Mouse (Mus musculus): ENCODE measurements around the gene Opn1sw.
"Not testable (repeated sequence)": the region's sequence is repeated elsewhere in the genome, so short reads cannot be mapped to it uniquely, and the experiment has no call there.

Opn1sw gene

DNA sequence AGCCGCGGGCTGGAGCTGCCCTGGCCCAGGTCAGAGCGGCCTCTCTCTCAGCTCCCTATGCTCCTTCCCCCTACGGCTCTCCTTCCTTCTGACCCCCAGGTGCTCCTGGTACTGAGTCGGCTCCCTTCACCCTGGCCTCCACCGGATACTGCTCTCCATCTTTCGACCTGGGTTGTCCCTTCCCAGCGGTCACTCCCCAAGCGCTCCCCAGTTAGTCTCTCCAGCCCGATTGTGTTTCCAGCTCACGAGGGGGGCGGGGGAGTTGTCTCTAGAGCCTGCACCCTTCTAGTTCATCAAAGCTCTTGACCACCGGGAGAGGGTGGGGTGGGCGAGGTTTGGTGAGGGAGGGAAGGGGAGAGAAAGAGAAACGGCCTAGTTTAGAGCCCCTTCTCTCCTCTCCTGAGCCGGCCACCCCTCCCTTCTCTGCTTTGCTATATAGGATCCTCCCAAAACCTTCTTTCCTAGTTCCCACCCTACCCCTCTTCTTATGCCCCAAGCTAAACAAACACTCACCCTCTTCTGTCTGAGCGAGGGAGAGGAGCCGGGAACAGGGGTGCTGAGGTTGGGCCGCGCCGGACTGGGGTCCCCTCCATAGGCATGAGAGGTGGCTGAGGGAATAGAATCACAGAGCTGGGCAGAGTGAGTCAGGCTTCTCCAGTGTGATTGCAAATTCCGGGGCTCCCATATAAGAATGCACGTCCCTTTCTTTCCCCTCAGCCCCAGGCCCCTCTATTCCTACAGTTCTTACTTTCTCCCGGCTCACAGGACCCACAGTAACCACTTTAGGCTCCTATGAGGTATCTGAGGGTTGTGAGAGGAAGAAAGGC lies 8.7 kb upstream of the Opn1sw start:
- no peak for DNase-seq (ENCODE audit: extremely low spot score, low spot score)

DNA sequence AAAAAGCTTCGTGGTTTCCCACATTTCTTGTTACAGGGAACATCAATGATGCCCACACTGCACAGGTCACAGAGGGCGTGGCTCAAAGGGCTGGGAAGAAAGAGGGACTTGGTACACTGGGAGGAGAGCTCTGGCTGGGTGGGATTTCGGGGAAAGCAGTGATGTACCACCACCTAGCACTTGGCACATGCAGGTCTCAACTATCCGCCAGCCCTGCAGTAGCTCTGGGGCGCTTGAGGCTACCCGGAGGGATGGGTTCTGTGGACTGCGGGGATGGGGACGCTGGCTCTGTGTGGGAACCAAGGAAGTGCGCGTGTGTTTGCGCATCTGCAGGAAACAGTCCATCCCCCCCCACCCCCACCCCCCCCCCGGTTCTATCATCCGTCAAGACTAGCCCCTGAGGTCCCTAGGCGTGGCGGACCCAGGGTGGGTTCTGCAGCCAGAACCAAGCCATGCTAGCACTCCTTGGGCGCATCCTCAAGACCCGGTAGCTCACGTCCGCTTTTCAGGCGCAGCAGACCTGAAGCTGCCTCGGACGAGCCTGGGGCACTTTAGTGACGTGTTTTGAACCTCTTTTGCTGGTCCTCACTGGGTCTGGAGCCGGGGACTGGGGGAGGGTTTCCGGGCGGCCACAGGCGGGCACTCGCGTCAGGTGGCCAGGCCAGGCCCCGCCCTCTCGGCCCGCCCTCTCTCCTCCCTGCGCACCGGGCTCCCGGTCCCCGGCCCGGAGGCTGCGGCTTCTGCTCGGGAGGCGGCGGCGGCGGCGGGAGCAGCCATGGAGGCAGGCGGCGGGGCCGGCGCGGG lies 7.8 kb upstream of the Opn1sw start, which contains the start of gene Ccdc136:
Gene Ccdc136 (plus strand): TSS at position 400 of the 804 bp plus-strand sequence.
- peak; percentile 81 for DNase-seq (ENCODE audit: extremely low spot score, low spot score)

DNA sequence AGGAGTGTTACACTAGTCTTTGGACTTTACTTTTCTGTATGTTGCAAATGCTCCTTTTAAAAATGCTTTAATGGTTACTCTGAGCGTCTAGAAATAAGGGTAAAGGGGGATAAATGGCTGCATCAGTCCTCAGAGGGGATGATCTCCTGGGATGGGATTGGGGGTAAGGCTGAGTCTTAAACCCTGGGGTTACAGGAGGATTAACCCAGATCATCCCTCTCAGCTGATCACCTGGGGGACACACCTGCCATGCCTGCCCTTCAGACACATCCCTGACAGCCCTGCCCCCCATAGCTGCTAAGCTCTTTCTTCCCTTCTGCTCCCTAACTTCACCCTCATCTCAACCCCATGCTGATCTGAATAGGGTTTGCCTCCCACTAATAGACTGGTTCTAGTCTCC lies 6.0 kb upstream of the Opn1sw start:
- DNase-seq (ENCODE audit: extremely low spot score, low spot score) = no peak

DNA sequence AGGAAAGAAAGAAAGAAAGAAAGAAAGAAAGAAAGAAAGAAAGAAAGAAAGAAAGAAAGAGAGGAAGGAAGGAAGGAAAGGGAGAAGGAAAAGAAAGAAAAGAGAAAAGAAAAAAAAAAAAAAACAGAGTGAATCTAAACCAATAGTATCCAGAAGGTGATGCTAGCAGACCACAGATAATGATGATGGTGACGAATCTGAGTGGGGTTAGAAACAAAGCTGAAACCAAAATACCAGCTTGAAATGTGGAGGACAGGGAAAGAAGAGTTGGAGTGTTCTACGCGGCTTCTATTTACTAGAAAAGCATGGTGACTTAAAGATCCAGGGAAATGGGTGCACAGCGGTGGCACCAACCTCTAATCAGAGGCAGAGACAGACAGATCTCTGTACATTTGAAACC lies 3.5 kb upstream of the Opn1sw start:
- DNase-seq (ENCODE audit: extremely low spot score, low spot score) = no peak

DNA sequence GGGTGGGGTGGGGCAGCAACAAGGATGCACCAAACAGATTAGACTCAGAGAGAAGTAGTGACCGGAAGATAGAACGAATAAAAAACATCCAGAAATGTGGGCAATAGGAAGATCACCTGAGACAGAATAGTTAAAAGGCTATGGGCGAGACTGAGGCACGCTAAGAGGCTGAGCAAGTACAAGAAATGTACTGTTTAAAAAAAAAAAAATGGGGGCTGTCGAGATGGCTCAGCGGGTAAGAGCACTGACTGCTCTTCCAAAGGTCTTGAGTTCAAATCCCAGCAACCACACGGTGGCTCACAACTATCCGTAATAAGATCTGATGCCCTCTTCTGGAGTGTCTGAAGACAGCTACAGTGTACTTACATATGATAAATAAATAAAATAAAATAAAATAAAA lies 3.0 kb upstream of the Opn1sw start:
- DNase-seq (ENCODE audit: extremely low spot score, low spot score) = not testable (repeated sequence)

DNA sequence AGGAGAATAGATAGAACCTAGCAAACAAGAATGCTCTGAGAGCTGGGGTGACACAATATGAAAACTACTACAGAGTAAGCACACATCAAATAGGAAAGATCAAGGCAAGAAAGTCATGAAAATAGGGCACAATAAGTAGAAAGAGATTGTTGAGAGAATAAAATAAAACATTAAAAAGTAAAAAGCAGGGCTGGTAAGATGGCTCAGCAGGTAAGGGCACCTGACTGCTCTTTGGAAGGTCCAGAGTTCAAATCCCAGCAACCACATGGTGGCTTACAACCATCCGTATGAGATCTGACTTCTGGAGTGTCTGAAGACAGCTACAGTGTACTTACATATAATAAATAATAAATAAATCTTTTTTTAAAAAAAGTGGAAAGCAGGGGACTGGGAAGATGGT lies 2.2 kb upstream of the Opn1sw start:
- not testable (repeated sequence) for DNase-seq (ENCODE audit: extremely low spot score, low spot score)

DNA sequence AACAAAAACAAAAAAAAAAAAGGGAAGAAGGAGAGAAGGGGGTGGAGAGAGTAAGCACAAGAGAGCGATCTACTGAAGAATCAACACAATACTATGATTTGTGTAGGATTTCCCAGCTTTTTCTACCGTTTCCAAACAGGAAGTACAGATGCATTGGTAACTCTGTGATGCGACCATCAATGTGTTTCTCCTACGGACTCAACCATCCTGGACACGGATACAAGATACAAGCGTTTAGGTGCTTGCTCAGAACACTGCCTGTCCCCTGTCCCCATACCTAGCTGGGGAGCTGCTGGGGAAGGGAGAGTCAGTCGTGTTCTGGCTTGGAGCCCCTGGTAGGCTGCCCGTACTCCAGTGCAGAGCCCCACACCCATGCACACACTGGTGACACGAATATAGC lies 1.2 kb upstream of the Opn1sw start:
- no peak for DNase-seq (ENCODE audit: extremely low spot score, low spot score)

DNA sequence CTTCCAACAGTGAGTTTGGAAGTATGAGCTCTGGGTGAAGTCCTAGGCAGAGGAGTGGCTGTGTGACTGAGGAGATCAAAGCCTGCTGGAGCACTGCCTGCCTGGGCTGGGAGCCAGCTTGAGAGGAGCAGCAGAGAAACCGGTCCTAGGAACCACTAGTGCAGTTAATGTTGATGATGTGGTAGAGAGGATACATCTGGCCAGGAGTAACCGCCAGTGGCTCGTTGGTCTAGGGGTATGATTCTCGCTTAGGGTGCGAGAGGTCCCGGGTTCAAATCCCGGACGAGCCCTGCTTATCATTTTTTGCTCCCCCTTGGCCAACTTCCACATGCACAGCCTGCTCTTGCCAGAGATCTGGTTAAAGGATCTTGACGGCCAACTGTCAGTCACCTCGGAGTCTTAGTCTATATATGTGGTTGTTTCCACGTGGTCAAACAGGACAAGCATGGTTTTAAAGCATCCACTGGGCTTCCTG lies 375 bp upstream of the Opn1sw start:
- peak; percentile 49 for DNase-seq (ENCODE audit: extremely low spot score, low spot score)

DNA sequence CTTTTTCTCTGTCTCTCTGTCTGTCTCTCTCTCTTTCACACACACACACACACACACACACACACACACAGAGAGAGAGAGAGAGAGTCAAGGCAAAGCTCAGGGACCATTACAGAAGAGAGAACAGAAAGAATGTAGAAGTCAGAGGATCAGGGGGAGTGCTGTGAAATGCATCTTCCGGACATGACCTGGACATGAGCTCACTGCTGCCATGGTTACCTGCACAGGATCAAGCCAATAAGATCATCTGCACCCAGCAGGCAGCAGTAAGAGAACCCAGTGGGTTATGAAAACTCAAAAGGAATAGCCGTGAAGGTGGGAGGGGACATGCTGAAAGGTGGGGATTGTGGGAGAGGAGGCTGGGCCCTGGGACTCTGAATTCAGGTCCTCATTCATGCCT lies 5.8 kb downstream of the Opn1sw start:
- DNase-seq (ENCODE audit: extremely low spot score, low spot score) = no peak

DNA sequence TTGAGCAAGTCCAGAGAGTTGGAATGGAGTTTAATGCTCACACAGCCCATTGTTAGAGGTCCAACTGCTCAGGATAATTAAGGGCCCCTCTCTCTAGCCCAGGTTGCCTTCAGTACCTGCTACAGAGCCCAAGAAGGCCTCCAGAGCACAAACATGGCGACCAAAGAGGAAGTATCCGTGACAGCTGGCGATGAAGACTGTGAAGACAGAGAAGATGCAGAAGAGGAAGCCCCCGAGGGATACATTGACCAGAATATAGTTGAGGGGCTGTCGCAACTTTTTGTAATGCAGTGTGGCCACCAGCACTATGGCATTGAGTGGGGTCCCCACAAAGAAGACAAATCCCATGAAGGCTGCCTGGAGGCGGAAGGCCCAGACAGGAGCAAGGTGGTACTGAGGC lies 8.3 kb downstream of the Opn1sw start:
- no peak for DNase-seq (ENCODE audit: extremely low spot score, low spot score)

DNA sequence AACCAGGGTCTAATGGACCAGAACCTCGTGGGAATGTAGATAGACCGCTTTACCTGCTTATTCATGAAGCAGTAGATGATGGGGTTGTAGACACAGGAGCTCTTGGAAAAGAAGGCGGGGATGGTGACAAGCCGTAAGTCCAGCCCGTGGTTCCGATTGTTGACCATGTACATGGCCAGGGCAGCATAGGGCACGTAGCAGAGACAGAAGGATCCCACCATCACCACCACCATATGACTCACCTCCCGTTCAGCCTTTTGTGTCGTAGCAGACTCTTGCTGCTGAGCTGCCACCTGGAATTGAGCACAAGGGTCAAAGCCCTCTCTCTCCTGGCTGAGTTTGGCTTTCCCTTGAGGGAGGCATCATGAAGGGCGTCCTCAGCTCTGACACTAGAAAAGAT lies 9.6 kb downstream of the Opn1sw start:
- no peak for DNase-seq (ENCODE audit: extremely low spot score, low spot score)

DNA sequence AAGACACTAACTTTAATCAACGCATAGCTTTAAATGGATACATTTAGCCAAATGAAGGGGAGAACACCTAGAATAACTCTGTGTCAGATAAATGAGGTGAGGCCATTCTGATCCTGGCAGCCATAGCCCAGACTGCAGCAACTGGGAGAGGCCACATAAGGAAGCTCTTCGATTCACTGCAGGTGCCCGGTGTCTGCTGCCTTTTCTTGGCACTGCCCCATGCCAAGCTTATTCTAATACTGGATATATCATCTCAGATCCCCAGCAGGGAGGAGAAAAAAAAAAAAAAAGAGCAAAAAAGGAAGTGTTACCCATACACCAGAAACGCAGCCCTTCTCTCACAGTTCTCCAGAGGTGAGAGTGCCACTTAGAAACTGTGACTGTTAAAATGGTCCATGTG lies 10.9 kb downstream of the Opn1sw start:
- no peak for DNase-seq (ENCODE audit: extremely low spot score, low spot score)

DNA sequence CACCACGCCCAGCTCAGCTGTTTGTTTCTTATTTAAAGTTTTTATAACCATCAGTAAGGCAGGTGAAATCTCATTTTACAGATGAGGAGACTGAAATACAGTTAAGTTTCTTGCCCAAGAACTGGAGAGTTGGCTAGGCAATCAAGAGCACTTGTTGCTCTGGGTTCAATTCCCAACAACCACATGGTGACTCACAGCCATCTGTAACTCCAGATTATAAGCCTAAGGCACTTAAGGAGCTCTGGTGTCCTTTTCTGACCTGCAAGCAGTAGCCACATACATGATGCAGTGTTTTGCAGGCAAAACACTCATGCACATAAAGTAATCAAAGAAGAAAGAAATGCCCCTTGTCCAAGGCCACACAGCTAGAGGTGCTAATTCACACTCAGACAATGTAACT lies 23.0 kb downstream of the Opn1sw start:
- DNase-seq (ENCODE audit: extremely low spot score, low spot score) = no peak

DNA sequence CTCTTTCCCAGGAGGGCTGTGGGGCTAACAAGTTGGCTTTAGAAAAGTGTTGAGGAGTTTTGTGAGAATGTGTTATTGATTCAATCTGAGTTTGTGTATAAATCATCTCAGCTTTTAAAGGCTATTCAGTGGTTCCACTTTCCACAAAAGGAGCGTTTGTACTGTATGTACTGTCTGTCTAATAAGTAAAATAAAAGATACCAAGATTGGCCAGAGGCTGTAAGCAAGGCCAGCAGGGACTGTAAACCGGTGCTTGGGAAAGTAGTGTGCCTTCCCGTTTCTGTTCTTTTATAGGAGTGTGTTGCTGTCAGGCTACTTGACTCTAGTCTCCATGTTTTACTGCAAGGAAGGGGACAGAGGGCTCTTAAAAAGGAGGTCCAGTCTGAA lies 25.1 kb downstream of the Opn1sw start:
- no peak for DNase-seq (ENCODE audit: extremely low spot score, low spot score)

DNA sequence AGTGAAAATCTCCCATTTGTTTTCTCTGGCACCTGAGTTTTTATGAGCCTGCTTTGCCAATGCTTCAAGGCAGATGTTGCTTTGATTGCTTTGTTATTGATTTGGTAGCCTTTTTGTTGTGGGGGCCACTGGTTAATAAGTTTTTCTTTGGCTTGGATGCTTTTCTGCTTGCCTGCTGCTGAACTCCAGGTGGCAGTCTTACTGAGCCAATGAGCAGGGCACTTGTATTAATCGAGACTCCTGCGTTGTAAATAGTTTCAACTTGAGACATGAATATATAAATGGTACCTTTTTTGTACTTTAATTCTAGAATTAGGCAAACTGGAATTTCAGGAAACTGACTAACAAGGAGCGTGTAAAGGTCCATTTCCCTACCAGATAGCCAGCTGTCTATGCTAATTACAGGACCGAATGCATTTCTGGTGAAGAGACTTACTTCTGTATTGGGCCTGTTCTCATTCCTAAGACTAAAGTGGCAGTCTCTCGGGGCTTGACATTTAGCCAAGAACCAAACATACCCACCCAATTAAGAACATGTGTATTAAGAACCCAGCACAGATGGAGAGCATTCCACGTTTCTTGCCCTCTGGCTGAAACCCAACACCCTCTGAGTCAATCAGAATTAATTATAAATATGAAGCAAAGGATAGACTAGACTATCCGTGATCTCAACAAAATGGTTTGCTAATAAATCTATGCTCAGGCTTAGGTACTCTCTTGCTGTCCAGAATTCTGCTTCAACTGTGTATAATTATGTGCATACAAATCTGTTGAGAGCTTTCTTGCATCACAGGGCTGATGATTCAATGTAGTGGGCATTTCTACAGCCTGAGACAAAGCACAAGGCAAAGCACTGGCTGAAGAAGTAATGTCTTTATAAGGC lies 25.8 kb downstream of the Opn1sw start:
- DNase-seq (ENCODE audit: extremely low spot score, low spot score) = no peak

DNA sequence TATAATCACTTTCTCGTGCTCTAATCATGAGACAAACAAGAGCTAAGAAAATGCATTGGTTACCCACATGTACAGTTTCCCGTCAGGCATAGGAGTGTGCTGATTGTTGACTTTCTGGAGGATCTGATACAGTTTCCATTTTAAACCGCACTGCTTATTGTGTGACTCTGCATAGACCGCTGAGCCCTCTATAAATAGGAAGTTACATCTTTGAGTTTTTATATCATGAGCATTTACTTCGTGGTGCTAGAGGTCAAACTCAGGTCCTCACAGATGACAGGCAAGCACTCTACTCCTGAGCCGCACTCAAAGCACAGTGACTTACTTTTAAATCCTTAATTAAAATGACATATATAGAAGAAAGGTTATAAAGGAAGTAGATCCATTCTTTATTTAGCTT lies 28.1 kb downstream of the Opn1sw start:
- DNase-seq (ENCODE audit: extremely low spot score, low spot score) = no peak

DNA sequence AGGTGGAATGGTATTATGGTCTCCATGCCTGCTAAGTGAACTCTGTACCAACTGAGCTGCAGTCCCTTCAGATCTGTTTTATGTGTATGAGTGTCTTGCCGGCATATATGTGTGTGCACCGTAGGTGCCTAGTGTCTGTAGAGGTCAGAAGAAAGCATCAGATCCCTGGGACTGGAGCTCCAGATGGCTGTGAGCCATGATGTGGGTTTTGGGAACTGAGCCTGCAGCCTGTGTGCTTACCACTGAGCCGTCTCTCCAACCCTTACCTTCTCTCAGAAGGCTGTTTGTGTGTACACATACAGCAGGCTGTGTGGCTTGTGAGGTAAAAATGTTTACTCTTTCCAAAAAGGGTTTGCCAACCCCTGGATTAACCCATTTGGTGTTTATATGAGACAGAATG lies 28.9 kb downstream of the Opn1sw start:
- no peak for DNase-seq (ENCODE audit: extremely low spot score, low spot score)

DNA sequence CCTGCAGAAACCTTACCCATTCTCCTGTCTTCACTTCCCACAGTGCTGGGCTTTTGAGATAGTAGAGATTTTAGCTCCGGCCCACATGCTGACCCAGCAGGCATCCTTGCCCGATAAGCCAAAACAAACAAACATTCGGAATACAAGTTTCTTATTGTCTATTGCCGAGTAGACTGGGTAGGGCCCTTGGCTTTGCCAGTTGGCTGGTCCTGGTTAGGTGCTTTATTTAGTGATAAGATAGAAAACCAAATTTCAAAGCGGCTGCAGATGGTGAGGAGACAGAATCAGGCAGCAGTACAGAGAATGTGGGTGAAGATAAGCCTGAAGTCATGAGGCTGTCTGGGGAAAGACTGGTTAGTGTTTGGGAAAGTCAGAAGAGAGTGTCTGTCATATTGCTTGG lies 35.5 kb downstream of the Opn1sw start:
- no peak for DNase-seq (ENCODE audit: extremely low spot score, low spot score)

DNA sequence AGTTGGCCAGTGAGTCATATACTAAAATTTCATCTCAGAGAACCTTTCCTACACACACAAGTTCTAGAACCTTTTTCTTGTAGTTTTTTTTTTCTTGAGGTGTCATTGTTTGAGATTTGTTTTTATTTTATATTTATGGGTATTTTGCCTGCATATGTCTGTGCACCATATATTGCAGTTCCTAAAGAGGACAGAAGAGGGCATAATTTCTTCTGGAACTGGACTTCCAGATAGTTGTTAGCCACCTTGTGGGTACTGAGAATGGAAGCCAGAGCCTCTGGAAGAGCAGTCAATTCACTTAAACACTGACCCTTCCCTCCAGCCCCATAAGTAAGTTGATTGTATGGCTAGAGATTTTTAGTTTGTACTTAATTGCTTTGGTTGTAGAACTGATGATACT lies 36.7 kb downstream of the Opn1sw start:
- DNase-seq (ENCODE audit: extremely low spot score, low spot score) = no peak

DNA sequence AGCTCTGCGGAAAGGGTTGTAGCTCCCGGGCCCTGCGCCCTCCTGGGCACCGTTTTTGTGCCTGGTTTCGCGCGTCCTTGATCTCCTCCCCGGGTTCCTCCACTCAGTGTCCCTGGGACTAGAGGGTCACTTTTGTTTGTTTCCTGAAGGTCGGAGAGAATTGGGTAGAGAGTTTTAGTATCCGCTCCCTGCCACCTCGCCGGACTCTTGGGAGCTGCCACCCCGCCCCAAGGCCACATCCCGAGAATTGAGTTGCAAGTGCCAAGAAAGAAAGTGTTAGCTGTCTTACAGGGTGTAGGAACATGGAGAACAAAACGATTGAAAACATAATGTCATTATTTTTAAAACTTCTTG lies 39.9 kb downstream of the Opn1sw start:
- DNase-seq (ENCODE audit: extremely low spot score, low spot score) = no peak

DNA sequence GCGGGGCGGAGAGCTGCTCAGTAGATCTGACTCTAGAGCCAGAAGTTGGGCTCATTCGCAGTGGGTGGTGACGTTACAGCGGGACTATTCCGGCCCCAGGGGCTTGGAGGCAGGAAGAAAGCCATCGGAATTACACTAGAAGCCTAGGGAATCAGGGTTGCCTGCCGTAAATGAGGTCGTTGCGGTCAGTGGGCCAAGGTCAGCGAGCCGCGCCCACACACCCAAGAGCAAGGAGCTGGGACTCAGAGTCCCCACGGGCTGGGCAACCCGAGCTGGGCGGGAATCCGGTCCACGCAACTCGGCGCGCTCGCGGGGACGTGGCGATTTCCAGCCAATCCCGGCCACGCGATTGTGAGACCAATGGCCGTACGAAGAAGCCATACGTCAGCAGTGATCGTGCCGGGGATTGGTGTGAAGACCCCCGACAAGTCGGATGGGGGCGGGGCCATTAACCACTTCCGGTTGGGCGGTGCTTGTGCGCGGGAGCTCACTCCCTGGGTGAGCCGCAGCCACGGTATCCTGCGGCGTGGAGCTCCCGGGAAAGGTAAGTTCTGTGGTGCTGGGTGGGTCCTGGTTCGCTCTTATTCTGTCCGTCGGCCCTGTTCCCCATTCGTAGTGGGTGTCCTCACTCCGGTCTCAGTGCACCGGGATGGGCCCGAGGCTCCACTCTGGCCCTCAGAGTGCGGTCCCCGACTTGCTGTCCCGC lies 40.5 kb downstream of the Opn1sw start, which contains the start of gene Calu:
Gene Calu (plus strand): TSS at position 405 of the 706 bp plus-strand sequence.
- peak; percentile 100 for DNase-seq (ENCODE audit: extremely low spot score, low spot score)

All from neural tube, embryonic 10.5 days (tissue).